Mouse (Mus musculus): ENCODE measurements around the gene Rab10. TPM values are rescaled to one million over a fixed set of nuclear protein-coding genes. Genes with fewer than 3 reads are reported as not detected.

Rab10 gene
- polyA plus RNA-seq, 1 experiment from 2014 or later: 139 TPM

DNA sequence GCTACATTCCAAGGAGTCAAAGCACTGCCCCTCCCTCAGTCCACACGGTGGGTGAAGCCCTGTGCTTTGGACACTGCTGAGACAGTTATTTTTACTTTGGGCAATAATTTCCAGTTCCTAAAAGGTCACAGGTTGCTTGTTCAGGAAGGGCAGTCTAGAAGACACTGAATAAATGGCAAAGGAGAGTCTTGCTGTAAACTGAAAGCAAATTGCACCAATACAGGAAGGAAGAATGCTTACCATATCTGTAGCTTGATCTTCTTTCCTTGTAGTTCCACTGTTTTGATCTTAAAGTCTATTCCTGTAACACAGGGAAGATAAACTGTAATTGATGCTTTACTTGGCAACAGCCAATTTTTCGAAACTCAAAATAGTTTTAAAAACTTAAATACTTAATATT is 45.3 kb downstream of the Rab10 start:
- ATAC-seq: no peak
- Histone ChIP-seq H3K4me1 (ENCODE audit: control insufficient read depth, insufficient read depth, low read depth, low read length) (no peaks in the 10 kb centered on the region), H3K4me3 (ENCODE audit: low read length) (no peak overlapping the region), H3K9me3 (ENCODE audit: control insufficient read depth, low read length) (no peaks in the 10 kb centered on the region), H3K27me3 (replicated peaks; ENCODE audit: control insufficient read depth, insufficient read depth, low read length) (no peaks in the 10 kb centered on the region), H3K9ac (ENCODE audit: low read depth, low read length) (no peak overlapping the region), H3K36me3 (ENCODE audit: control insufficient read depth, insufficient read depth, low read length) (no peaks in the 10 kb centered on the region; the same call in 1 of the 2 replicates), H3K27ac (ENCODE audit: low read depth, low read length) (no peak overlapping the region), H3K4me2 (ENCODE audit: low read length) (no peak overlapping the region)
- 85% methylated on average over 2 of the region's 2 CpGs for WGBS

DNA sequence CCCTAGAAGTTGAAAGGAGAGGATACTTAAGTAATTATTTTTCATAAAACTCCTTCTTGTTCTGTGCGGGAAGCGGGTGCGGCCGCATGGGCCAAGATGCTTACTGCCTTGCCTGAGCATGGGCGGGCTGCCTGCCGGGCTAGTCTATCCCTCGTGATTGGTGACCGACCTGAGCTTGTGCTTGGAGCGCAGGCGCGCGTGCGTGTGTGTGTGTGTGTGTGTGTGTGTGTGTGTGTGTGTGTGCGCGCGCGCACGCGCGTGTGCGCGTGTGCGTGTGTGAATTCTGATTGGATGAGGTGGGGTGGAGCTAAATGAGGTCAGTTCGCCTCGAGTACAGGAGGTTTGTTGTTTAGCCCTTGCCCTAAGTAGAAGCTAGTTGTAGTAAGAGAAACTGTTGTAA is 48.2 kb downstream of the Rab10 start:
- no peak overlapping the region for H3K27ac ChIP-seq (ENCODE audit: low read depth, low read length)
- ATAC-seq: no peak
- no peaks in the 10 kb centered on the region for H3K9me3 ChIP-seq (ENCODE audit: control insufficient read depth, low read length)
- H3K27me3 ChIP-seq (replicated peaks; ENCODE audit: control insufficient read depth, insufficient read depth, low read length): no peaks in the 10 kb centered on the region
- H3K9ac ChIP-seq (ENCODE audit: low read depth, low read length): no peak overlapping the region
- no peaks in the 10 kb centered on the region for H3K4me1 ChIP-seq (ENCODE audit: control insufficient read depth, insufficient read depth, low read depth, low read length)
- H3K4me3 ChIP-seq (ENCODE audit: low read length): no peak overlapping the region
- H3K4me2 ChIP-seq (ENCODE audit: low read length): no peak overlapping the region
- no peaks in the 10 kb centered on the region; the same call in 1 of the 2 replicates for H3K36me3 ChIP-seq (ENCODE audit: control insufficient read depth, insufficient read depth, low read length)
- WGBS: 98% methylated on average over 25 of the region's 25 CpGs

DNA sequence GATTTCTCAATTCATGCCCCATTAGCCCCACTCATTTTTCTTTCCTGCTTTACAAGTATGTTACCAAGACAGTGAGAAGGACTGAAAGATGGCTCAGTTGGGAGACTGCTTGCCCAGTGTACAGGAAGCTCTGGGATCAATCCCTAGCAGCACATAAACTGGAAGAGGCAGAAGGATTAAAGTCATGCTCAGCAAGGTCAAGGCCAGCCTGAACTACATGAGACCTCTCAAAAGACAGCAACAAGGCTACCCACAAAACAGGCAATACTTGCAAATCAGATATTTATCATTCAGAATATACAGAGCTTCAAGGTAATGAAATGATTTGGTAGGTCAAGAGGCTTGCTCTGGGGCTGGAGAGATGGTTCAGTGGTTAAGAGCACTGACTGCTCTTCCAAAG is 53.8 kb downstream of the Rab10 start:
- Histone ChIP-seq H3K4me3 (ENCODE audit: low read length) (no peak overlapping the region), H3K36me3 (ENCODE audit: control insufficient read depth, insufficient read depth, low read length) (peaks cover 15% of the 10 kb centered on the region), H3K9me3 (ENCODE audit: control insufficient read depth, low read length) (no peaks in the 10 kb centered on the region), H3K4me2 (ENCODE audit: low read length) (no peak overlapping the region), H3K4me1 (ENCODE audit: control insufficient read depth, insufficient read depth, low read depth, low read length) (no peaks in the 10 kb centered on the region), H3K27ac (ENCODE audit: low read depth, low read length) (no peak overlapping the region), H3K9ac (ENCODE audit: low read depth, low read length) (no peak overlapping the region), H3K27me3 (replicated peaks; ENCODE audit: control insufficient read depth, insufficient read depth, low read length) (no peaks in the 10 kb centered on the region)
- no peak for ATAC-seq

DNA sequence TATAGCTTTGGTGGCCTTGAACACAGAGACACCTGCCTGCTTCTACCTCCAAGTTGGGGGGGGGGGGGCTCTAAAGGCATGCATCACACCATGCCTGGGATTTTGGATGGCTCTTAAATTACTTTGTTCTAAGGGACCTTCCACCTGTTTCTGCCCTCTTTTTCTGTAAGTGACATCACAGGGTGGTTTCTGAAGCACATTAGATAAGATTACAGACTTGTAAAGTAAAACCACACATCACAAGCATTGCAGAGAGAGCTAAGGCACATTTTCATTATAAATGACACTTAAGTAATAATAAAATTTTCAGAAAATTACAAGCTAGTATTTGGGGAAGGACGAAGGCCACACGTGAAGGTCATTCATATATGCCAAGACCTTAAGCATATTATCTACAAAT is 54.3 kb downstream of the Rab10 start:
- Histone ChIP-seq H3K9ac (ENCODE audit: low read depth, low read length) (no peak overlapping the region), H3K4me2 (ENCODE audit: low read length) (no peak overlapping the region), H3K4me1 (ENCODE audit: control insufficient read depth, insufficient read depth, low read depth, low read length) (no peaks in the 10 kb centered on the region), H3K27me3 (replicated peaks; ENCODE audit: control insufficient read depth, insufficient read depth, low read length) (no peaks in the 10 kb centered on the region), H3K27ac (ENCODE audit: low read depth, low read length) (no peak overlapping the region), H3K4me3 (ENCODE audit: low read length) (no peak overlapping the region), H3K36me3 (ENCODE audit: control insufficient read depth, insufficient read depth, low read length) (peaks cover 15% of the 10 kb centered on the region), H3K9me3 (ENCODE audit: control insufficient read depth, low read length) (no peaks in the 10 kb centered on the region)
- ATAC-seq: no peak
- 97% methylated on average over 2 of the region's 2 CpGs for WGBS

DNA sequence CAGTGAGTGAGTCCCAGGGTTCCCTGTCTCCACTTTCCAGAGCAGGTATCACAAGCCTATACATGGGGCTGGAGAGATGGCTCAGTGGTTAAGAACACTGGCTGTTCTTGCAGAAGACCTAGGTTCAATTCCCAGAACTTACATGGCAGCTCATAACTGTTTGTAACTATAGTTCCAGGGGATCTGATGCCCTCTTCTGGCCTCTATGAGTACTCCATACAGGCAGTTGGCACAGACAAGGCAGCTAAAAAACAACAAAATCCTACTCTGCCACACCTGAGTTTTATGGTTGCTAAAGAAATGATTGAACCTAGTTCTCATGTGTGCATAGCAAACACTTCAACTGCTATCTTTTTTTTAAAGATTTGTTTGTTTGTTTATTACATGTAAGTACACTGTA is 56.2 kb downstream of the Rab10 start:
- Histone ChIP-seq H3K36me3 (ENCODE audit: control insufficient read depth, insufficient read depth, low read length) (peaks cover 20% of the 10 kb centered on the region), H3K9me3 (ENCODE audit: control insufficient read depth, low read length) (no peaks in the 10 kb centered on the region), H3K27me3 (replicated peaks; ENCODE audit: control insufficient read depth, insufficient read depth, low read length) (no peaks in the 10 kb centered on the region), H3K4me2 (ENCODE audit: low read length) (no peak overlapping the region), H3K4me1 (ENCODE audit: control insufficient read depth, insufficient read depth, low read depth, low read length) (no peaks in the 10 kb centered on the region), H3K4me3 (ENCODE audit: low read length) (no peak overlapping the region), H3K9ac (ENCODE audit: low read depth, low read length) (no peak overlapping the region), H3K27ac (ENCODE audit: low read depth, low read length) (no peak overlapping the region)
- no peak for ATAC-seq

DNA sequence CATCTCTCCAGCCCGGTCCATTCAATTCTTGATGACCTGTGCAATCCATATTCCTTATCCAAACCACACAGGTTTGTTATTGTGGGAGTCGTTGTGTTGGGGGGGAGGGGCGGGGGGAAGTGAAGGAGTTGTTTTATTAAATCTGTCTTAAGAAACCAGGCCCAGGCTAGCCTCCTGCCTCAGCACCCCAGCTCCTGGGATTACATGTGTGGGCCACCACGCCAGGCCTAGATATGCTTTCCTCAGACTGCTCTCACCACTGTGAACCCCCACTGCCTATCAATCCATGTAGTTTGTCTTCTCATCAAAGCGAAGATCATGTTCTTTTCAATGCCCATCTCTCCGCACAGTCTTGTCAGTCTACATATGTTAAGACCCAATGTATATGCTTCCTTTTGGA is 63.7 kb downstream of the Rab10 start:
- 98% methylated on average over 6 of the region's 6 CpGs for WGBS
- 0 out of 2 replicates have a peak, but pooled peaks have one; percentile 25 for ATAC-seq
- Histone ChIP-seq H3K36me3 (ENCODE audit: control insufficient read depth, insufficient read depth, low read length) (peaks cover 5% of the 10 kb centered on the region), H3K27ac (ENCODE audit: low read depth, low read length) (no peak overlapping the region), H3K4me2 (ENCODE audit: low read length) (no peak overlapping the region), H3K9ac (ENCODE audit: low read depth, low read length) (no peak overlapping the region), H3K4me3 (ENCODE audit: low read length) (no peak overlapping the region), H3K27me3 (replicated peaks; ENCODE audit: control insufficient read depth, insufficient read depth, low read length) (no peaks in the 10 kb centered on the region), H3K4me1 (ENCODE audit: control insufficient read depth, insufficient read depth, low read depth, low read length) (no peaks in the 10 kb centered on the region), H3K9me3 (ENCODE audit: control insufficient read depth, low read length) (no peaks in the 10 kb centered on the region)

DNA sequence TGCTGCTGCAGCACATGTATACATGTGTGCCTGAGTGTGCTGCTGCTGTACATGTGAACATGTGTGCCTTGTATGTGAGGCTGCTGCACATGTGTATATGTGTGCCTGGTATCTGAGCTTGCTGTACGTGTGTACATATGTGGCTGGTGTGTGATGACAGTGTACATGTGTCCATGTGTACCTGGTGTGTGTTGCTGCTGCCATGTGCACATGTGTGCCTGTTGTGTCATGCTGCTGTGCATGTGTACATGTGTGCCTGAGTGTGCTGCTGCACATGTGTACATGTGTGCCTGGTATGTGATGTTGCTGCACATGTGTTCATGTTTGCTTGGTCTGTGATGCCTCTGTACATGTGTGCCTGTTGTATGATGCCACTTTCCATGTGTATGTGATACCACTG is 70.2 kb downstream of the Rab10 start:
- WGBS: 100% methylated on average over 1 of the region's 1 CpGs
- H3K36me3 ChIP-seq (ENCODE audit: control insufficient read depth, insufficient read depth, low read length): peaks cover 21% of the 10 kb centered on the region
- no peaks in the 10 kb centered on the region for H3K27me3 ChIP-seq (replicated peaks; ENCODE audit: control insufficient read depth, insufficient read depth, low read length)
- no peak for ATAC-seq
- H3K9me3 ChIP-seq (ENCODE audit: control insufficient read depth, low read length): peaks cover 2% of the 10 kb centered on the region; the same call in 1 of the 2 replicates
- H3K4me3 ChIP-seq (ENCODE audit: low read length): no peak overlapping the region
- H3K9ac ChIP-seq (ENCODE audit: low read depth, low read length): no peak overlapping the region
- H3K4me2 ChIP-seq (ENCODE audit: low read length): no peak overlapping the region
- no peak overlapping the region for H3K27ac ChIP-seq (ENCODE audit: low read depth, low read length)
- H3K4me1 ChIP-seq (ENCODE audit: control insufficient read depth, insufficient read depth, low read depth, low read length): peaks cover 4% of the 10 kb centered on the region

DNA sequence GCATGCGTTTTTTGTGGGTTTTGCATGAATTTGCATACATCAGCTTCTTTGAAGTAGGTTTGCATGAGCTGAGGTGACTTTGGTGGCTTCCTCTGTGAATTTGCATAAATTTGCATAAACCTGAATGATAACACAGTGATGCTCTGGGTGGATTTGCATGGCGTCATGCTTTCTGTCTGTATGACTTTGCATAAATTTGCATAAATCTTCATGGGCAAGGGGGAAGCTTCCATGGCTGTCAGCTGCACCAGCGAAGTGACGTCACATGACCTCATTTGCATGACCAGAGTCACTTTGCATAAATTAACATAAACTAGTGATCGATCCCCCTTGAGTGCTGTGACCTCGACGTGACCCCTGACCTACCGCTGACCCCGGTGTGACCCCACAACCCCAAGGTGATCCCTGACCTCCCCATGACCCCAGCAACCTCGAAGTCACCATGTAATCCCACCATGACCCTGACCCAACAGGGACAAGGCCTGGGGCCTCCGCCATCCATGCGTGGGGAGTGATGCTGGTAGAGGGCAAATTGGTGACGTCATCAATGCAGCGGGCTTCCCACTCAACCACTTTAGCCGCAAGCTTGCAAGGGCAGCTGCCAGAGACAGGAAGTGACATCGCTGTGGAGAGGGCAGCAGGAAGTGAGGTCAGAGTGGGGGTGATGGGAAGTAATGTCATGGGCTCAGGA is 71.3 kb downstream of the Rab10 start:
- ATAC-seq: no peak
- H3K9ac ChIP-seq (ENCODE audit: low read depth, low read length): no peak overlapping the region
- H3K4me2 ChIP-seq (ENCODE audit: low read length): no peak overlapping the region
- 79% methylated on average over 16 of the region's 16 CpGs for WGBS
- no peaks in the 10 kb centered on the region for H3K27me3 ChIP-seq (replicated peaks; ENCODE audit: control insufficient read depth, insufficient read depth, low read length)
- H3K27ac ChIP-seq (ENCODE audit: low read depth, low read length): no peak overlapping the region
- H3K4me3 ChIP-seq (ENCODE audit: low read length): no peak overlapping the region
- H3K36me3 ChIP-seq (ENCODE audit: control insufficient read depth, insufficient read depth, low read length): peaks cover 21% of the 10 kb centered on the region
- peaks cover 2% of the 10 kb centered on the region; the same call in 1 of the 2 replicates for H3K9me3 ChIP-seq (ENCODE audit: control insufficient read depth, low read length)
- peaks cover 4% of the 10 kb centered on the region for H3K4me1 ChIP-seq (ENCODE audit: control insufficient read depth, insufficient read depth, low read depth, low read length)

DNA sequence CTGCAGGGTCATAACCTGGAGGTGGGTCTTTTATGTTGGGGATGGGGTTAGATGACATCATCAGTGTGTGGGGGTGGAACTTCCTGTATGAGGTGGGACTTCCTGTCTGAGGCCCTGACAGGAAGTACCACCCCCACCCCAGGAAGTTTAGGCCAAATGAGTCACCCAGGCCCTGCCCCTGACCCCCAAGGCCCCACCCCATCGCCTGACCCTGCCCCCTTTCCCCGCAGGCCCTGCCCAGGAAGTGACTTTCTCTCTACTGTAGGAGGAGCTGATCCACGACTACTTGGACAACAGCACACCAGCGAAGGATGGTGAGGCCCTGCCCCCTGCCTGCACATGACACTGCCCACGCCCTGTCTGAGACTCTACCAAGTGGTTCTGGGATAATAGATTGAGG is 72.0 kb downstream of the Rab10 start:
- Histone ChIP-seq H3K9me3 (ENCODE audit: control insufficient read depth, low read length) (peaks cover 2% of the 10 kb centered on the region; the same call in 1 of the 2 replicates), H3K9ac (ENCODE audit: low read depth, low read length) (no peak overlapping the region), H3K4me3 (ENCODE audit: low read length) (no peak overlapping the region), H3K4me1 (ENCODE audit: control insufficient read depth, insufficient read depth, low read depth, low read length) (peaks cover 4% of the 10 kb centered on the region), H3K4me2 (ENCODE audit: low read length) (no peak overlapping the region), H3K36me3 (ENCODE audit: control insufficient read depth, insufficient read depth, low read length) (peaks cover 21% of the 10 kb centered on the region), H3K27ac (ENCODE audit: low read depth, low read length) (no peak overlapping the region), H3K27me3 (replicated peaks; ENCODE audit: control insufficient read depth, insufficient read depth, low read length) (no peaks in the 10 kb centered on the region)
- ATAC-seq: no peak
- WGBS: 57% methylated on average over 5 of the region's 5 CpGs

Measured in hindbrain, embryonic 16.5 days (tissue).